Mouse (Mus musculus) myocyte (in vitro differentiated cells): Measurements from ENCODE around the gene Ganab.

ENCODE experiments used
- MYOD1 ChIP-seq, 3 experiments: IDR thresholded peaks; one replicate each; pipeline ENCODE4 v1.6.1; 2011; ENCODE audit warnings: control low read depth in 2 of 3, low read depth in 2 of 3, mild to moderate bottlenecking in 2 of 3, moderate library complexity in 1 of 3; ENCODE audit not compliant: insufficient read length in 2 of 3, control insufficient read depth in 1 of 3
- POLR2A ChIP-seq: IDR thresholded peaks from one replicate; pipeline ENCODE4 v1.6.1; 2011; ENCODE audit warnings: low read depth, mild to moderate bottlenecking, control low read depth, moderate library complexity; ENCODE audit not compliant: insufficient read length

DNA sequence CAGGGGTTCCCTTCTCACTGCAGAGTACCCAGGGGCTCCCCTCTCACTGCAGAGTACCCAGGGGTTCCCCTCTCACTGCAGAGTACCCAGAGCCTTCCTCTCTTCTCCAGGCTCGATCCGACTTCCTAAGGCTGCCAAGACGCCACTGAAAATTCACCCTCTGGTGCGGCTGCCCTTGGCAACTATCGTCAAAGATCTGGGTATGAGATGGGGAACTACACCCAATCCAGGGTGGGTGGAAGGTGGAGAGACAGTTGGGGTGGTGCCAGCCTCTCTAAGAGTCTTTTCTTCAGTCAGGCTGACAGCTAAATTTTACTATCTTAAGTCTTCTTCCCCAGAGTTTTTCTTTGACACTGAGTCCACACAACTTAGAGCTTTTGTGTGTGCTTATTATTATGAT lies 52.3 kb downstream of the Ganab start:
- no peak for TF ChIP-seq MYOD1 (IDR thresholded peaks at IDR 0.05; ENCODE audit: control insufficient read depth in 1 of 3, insufficient read length in 2 of 3, low read depth in 2 of 3)
- TF ChIP-seq POLR2A, result no peak
